Mouse (Mus musculus) ES-Bruce4 (cell line): Measurements from ENCODE around the gene Rab11fip4. TPM values are rescaled to one million over a fixed set of nuclear protein-coding genes. Genes with fewer than 3 reads are reported as not detected.

ENCODE experiments used
- H3K27ac ChIP-seq: 2 replicates; pipeline ENCODE4 v1.5.1; 2012; ENCODE audit warnings: low read length, inconsistent platforms; ENCODE audit not compliant: insufficient read depth
- H3K27me3 ChIP-seq: 2 replicates; pipeline ENCODE4 v1.6.1; 2012; ENCODE audit warnings: mild to moderate bottlenecking, low read length, inconsistent platforms; ENCODE audit not compliant: control insufficient read depth, poor library complexity, insufficient read depth, severe bottlenecking
- H3K36me3 ChIP-seq: 2 replicates; pipeline ENCODE4 v1.6.1; 2012; ENCODE audit warnings: inconsistent platforms, mild to moderate bottlenecking, low read length, moderate library complexity; ENCODE audit not compliant: control insufficient read depth, poor library complexity, insufficient read depth, severe bottlenecking
- H3K4me1 ChIP-seq: one replicate; pipeline ENCODE4 v1.8.1; 2011; ENCODE audit warnings: low read length; ENCODE audit not compliant: control insufficient read depth, insufficient read depth
- H3K4me3 ChIP-seq: 2 replicates; pipeline ENCODE4 v1.5.1; 2011; ENCODE audit warnings: low read depth, mild to moderate bottlenecking, low read length
- H3K9ac ChIP-seq: 2 replicates; pipeline ENCODE4 v1.6.1; 2012; ENCODE audit warnings: low read depth, mild to moderate bottlenecking, inconsistent platforms; ENCODE audit not compliant: poor library complexity, severe bottlenecking
- H3K9me3 ChIP-seq: replicated peaks from 2 replicates; pipeline ENCODE4 v1.6.1; 2012; ENCODE audit warnings: mild to moderate bottlenecking, low read length, inconsistent platforms; ENCODE audit not compliant: control insufficient read depth, poor library complexity, insufficient read depth, severe bottlenecking
- CTCF ChIP-seq: IDR thresholded peaks from one replicate; pipeline ENCODE4 v1.8.1; 2011; ENCODE audit warnings: low read depth, low read length
- EP300 ChIP-seq: IDR thresholded peaks from 2 replicates; pipeline ENCODE4 v1.6.1; 2011; ENCODE audit warnings: low read depth, low read length; ENCODE audit not compliant: insufficient read depth
- POLR2A ChIP-seq: IDR thresholded peaks from one replicate; pipeline ENCODE4 v1.8.1; 2011; ENCODE audit warnings: low read length; ENCODE audit not compliant: insufficient read depth
- polyA plus RNA-seq: library from polyadenylated mRNA; stranded (reverse); fragments of >200 nt; gene quantifications from 2 replicates; pipeline ENCODE4 v1.2.4, GENCODE M21; 2011; ENCODE audit warnings: low read depth; ENCODE audit not compliant: missing spikeins, insufficient read depth, insufficient read length

The Rab11fip4 gene
- polyA plus RNA-seq, 1 experiment = 28.9 TPM

DNA sequence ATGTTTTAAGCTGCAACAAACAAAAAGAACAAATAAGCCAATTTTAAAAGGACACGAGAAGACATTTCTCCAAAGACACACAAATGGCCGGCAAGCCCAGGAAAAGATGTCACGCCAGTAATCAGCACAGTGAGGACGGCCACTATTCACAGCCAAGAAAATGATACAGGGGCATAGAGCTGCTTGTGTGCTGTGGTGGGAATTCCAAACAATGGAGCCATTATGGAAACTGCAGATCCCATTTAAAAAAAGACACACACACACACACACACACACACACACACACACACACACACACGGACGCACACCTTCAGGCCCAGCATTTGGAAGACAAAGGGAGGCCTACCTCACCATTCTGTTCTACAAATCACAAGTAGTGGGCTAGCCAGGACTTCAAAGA, 111.1 kb downstream of the Rab11fip4 start:
- H3K4me1 ChIP-seq = peaks cover 3% of the 10 kb centered on the region

DNA sequence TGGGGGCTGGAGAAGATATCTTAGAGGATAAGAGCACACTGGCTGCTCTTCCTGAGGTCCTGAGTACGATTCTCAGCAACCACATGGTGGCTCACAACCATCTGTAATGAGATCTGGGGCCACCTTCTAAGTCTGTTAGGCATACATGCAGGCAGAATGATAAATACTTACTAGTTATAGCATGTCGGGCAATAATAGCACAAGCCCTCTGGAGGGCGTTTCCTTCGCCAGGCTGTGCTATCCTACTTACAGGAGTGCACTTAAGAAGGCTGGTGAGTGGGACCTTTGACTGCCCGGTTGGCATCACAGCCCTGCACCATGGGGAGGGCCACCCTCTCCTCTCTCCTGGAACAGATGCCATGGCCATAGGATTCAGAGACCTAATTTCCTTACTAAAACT, 112.4 kb downstream of the Rab11fip4 start:
- TF ChIP-seq CTCF (no peak), POLR2A (no peak), EP300 (no peak)
- peak overlapping the region; percentile 91 for H3K4me3 ChIP-seq
- H3K4me1 ChIP-seq = peaks cover 3% of the 10 kb centered on the region
- no peaks in the 10 kb centered on the region for H3K36me3 ChIP-seq
- no peak overlapping the region for H3K27ac ChIP-seq
- H3K9ac ChIP-seq = peak overlapping the region; percentile 71
- H3K9me3 ChIP-seq = no peaks in the 10 kb centered on the region
- H3K27me3 ChIP-seq = no peaks in the 10 kb centered on the region

More for the DNA sequence above, 111.1 kb downstream of the Rab11fip4 start:
- TF ChIP-seq EP300 = peak; percentile 62; the same call in 1 of the 2 replicates
- TF ChIP-seq POLR2A = no peak
- H3K27me3 ChIP-seq = no peaks in the 10 kb centered on the region
- H3K4me3 ChIP-seq = no peak overlapping the region
- no peak overlapping the region for H3K9ac ChIP-seq
- H3K36me3 ChIP-seq = no peaks in the 10 kb centered on the region
- H3K9me3 ChIP-seq = no peaks in the 10 kb centered on the region
- H3K27ac ChIP-seq = no peak overlapping the region

DNA sequence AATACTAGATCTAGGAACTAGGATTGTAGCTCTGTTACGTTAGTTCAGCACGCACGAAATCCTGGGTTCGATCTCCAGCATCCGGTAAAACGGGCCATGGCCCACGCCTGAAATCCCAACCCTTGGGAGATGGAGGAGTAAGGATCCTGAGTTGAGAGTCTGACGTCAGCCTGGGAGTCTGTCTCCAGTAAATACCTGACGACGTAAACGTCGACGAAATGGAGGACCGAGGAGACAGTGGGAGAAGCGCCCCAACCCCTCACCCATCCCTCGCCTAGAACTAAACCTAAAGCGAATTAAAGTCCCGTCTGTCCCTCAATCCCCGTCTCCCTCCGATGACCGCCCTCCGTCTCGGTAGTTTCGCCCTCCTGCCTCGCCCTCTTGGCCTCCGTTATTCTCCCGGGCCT, 112.9 kb downstream of the Rab11fip4 start:
- H3K4me1 ChIP-seq = peaks cover 3% of the 10 kb centered on the region
- H3K4me3 ChIP-seq = peak overlapping the region; percentile 91
- peak overlapping the region; percentile 22; the same call in 1 of the 2 replicates for H3K27ac ChIP-seq

DNA sequence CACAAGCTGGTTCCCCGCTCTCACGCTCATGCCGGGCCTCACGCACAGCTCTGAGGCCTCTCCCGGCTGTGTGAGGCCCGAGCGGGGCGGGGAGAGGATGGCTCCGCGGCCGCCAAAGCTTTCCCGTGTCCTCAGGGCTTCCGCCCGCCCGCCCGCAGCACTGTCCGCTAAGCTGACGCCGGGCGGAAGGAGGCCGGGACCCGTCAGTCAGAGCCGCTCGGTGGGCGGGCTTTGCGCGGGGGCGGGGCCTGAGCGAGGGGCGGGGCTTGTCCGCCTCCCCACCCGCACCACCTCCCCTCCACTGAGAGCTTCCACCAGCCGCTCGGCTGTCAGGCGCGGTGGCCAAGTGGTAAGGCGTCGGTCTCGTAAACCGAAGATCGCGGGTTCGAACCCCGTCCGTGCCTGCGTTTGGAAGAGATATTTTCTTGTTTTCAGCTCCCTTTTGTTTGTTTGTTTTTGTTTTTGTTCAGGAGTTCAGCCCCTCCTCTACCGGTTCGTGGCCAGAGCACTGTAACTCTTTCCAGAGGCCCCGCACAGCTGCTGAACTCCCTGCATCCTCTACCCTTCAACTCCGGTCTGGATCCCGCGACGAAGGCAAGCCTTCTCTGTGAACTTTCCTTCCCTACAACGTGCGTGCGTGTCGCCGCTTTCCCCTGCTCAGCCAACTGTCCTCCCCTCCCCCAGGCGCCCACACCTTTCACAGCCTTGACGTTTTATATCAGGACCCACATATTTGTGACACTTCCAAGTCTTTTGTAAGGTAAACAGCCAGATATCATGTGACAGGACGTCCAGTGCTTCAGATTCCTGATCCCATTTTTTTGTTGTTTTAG, 113.5 kb downstream of the Rab11fip4 start:
- H3K9me3 ChIP-seq = no peaks in the 10 kb centered on the region
- TF ChIP-seq POLR2A (no peak), CTCF (no peak), EP300 (no peak)
- peak overlapping the region; percentile 71 for H3K9ac ChIP-seq
- H3K4me1 ChIP-seq = peaks cover 3% of the 10 kb centered on the region
- H3K36me3 ChIP-seq = no peaks in the 10 kb centered on the region
- H3K4me3 ChIP-seq = peak overlapping the region; percentile 91
- H3K27me3 ChIP-seq = no peaks in the 10 kb centered on the region
- H3K27ac ChIP-seq = peak overlapping the region; percentile 26; the same call in 1 of the 2 replicates

More for the DNA sequence above, 112.9 kb downstream of the Rab11fip4 start:
- Histone ChIP-seq H3K36me3 (no peaks in the 10 kb centered on the region), H3K27me3 (no peaks in the 10 kb centered on the region), H3K9ac (peak overlapping the region; percentile 71), H3K9me3 (no peaks in the 10 kb centered on the region)
- TF ChIP-seq CTCF = no peak
- TF ChIP-seq EP300 = no peak
- TF ChIP-seq POLR2A = no peak

DNA sequence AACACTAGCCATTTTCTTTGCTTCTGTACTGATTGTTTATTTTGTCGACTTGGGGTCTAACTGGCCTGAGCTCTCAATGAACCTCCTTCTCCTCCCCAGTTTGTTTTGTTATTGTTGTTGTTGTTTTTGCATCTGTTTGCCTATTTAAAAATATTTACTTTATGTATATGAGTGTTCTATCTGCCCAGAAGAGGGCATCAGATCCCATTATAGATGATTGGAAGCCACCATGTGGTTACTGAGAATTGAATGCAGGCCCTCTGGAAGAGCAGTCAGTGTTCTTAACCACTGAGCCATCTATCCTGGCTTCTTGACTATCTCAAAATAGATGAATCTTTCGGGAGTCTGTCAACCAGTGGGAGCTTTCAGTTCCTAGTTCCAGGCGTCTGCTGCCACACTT, 116.1 kb downstream of the Rab11fip4 start:
- TF ChIP-seq POLR2A (no peak), CTCF (no peak), EP300 (no peak)
- peaks cover 7% of the 10 kb centered on the region for H3K27me3 ChIP-seq
- H3K36me3 ChIP-seq = no peaks in the 10 kb centered on the region
- no peaks in the 10 kb centered on the region for H3K9me3 ChIP-seq
- H3K4me1 ChIP-seq = peaks cover 4% of the 10 kb centered on the region
- H3K4me3 ChIP-seq = no peak overlapping the region
- no peak overlapping the region for H3K9ac ChIP-seq
- no peak overlapping the region for H3K27ac ChIP-seq
